Mouse (Mus musculus): ENCODE measurements around the gene Arhgap9. TPM values are rescaled to one million over a fixed set of nuclear protein-coding genes. Genes with fewer than 3 reads are reported as not detected.

The Arhgap9 gene
- polyA plus RNA-seq, 1 experiment from 2014 or later: 1.4 TPM

DNA sequence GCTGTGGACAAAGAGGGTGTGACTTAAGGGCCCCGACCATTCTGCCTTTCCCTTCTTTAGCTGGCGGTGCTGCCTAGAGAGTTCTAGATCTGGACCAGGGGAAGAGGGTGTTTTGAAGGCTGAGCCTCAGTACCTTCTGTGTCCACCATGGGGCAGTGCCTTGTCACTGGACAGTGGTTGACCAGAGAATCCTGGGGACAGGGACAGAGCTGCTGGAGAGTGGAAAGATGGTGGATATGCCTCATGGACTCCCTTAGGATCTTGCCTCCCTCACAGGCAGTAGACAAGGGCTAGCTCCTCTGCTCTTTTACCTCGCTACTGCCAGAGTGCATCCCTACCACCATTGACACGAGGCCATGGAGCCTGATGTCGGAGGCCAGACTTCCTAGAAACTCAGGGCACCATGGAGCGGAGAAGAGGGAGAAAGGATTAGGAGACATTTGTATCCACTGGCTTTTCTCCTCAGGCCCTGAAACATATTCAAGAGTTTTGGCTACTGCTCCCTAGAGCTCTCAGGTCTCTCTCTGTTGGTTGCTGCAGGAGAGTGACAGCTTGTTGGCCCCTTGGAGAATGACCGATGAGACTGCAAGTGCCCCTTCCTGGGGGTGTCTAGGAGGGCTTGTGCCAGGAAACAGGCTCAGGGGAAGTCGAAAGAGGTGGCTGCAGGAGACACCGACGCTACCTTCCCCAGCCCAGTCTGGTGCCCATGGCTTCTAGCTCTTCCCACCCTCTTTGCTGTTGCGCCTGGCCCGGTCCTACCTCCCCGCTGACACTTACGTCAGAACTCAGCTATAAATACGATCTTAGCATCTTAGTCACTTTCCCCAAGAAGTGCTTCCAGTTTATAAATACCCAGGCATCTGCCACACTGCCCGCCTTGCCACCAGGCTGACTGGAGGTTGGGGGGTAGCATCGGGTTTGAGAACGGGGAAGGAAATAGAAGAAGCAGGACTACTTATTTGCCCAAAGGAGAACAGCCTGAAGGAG is 32.4 kb downstream of the Arhgap9 start, which contains the start of gene Inhbe:
Gene Inhbe (minus strand): TSS at position 503 of the 987 bp plus-strand sequence.
- peaks cover 8% of the 10 kb centered on the region for H3K27me3 ChIP-seq
- no peaks in the 10 kb centered on the region for H3K9me3 ChIP-seq
- H3K9ac ChIP-seq (replicated peaks): no peak within 1 kb of the TSS
- WGBS: 86% methylated on average over 18 of the region's 18 CpGs
- H3K4me3 ChIP-seq (replicated peaks): no peak within 1 kb of the TSS
- peaks cover 7% of the 10 kb centered on the region for H3K4me1 ChIP-seq (replicated peaks)
- no peak for ATAC-seq
- no peak within 1 kb of the TSS for H3K4me2 ChIP-seq (replicated peaks)
- H3K36me3 ChIP-seq: no peaks in the 10 kb centered on the region
- H3K27ac ChIP-seq: no peak within 1 kb of the TSS

DNA sequence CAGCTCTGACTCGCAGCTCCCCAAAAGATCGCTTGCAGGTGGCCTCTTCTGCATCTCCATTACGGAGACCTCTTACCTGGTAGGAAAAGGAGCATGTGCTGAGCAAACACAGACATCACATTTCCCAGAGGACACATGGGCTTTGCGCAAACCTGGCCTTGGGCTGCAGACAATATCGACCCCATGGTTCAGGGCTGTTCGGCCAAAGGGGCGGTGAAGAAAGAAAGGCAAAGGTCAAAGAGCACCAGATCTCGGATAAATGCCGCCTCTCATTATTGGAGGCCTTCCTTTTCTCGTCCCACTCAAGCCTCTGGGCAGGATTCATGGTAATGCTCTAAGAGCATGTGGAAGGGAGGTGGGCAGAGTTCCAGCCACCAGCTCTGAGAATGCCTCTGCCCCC is 33.6 kb downstream of the Arhgap9 start:
- Histone ChIP-seq H3K4me1 (replicated peaks) (peaks cover 7% of the 10 kb centered on the region), H3K9me3 (no peaks in the 10 kb centered on the region), H3K36me3 (no peaks in the 10 kb centered on the region), H3K4me2 (replicated peaks) (no peak overlapping the region), H3K27me3 (peaks cover 8% of the 10 kb centered on the region), H3K27ac (no peak overlapping the region), H3K4me3 (replicated peaks) (no peak overlapping the region), H3K9ac (replicated peaks) (no peak overlapping the region)
- WGBS: 47% methylated on average over 10 of the region's 10 CpGs
- no peak for ATAC-seq

DNA sequence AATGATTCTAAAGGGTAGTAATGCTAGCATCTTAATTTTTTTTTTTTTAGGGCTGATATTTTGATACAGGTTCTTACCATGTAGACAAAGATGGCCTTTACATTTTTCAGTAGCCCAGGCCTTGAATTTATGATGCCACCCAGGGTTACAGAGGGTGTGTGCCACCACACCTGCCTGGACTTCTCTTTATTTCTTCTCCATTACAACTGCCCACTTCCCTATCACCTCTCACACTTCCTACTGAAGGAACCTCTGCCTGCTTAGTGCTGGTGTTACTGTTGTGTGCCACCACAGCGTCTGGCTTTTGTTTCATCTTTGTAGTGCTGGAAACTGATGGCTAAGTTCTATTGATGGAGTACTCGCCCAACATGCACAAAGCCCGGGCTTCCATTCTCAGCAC is 39.0 kb downstream of the Arhgap9 start:
- Histone ChIP-seq H3K4me3 (replicated peaks) (no peak overlapping the region), H3K4me2 (replicated peaks) (no peak overlapping the region), H3K9me3 (no peaks in the 10 kb centered on the region), H3K4me1 (replicated peaks) (no peaks in the 10 kb centered on the region), H3K27me3 (no peaks in the 10 kb centered on the region), H3K36me3 (no peaks in the 10 kb centered on the region), H3K27ac (no peak overlapping the region), H3K9ac (replicated peaks) (no peak overlapping the region)
- 91% methylated on average over 3 of the region's 3 CpGs for WGBS
- no peak for ATAC-seq

DNA sequence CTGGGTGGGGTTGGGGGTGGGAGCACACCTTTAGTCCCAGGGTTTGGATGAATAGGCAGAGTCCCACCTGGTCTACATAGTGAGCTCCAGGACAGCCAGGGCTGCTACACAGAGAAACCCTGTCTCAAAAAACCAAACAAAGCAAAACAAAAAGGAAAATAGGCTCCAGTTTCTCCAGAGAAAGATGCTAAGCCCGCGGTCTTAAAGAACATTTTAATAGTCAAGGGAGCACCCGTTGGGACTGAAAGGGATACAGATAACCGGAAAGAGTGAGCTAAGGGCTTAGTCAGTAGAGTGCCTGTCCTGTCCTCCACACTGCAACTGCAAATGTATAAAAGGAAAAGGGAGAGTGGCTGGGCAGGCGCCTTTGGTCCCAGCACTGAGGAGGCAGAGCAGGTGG is 45.4 kb downstream of the Arhgap9 start:
- WGBS: 72% methylated on average over 5 of the region's 5 CpGs
- no peak for ATAC-seq
- H3K4me3 ChIP-seq (replicated peaks): no peak overlapping the region

DNA sequence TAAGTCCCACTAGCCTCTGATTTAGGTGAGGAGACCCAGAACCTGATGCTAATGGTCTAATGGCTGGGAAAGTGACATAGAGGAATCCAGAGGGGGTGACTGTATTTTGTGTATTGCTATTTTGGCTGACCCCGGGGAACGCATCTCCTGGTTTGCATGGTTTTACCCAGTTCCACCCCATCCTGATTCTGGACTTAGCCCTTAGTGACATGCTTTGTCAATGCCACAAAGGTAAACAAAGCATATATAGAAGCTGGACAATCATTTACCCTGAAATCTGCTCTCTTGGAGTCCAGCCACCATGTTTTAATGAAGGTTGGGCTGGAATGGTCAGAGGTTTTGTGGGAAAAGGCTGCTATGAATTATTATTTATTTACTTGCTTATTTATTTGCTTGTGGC is 46.5 kb downstream of the Arhgap9 start:
- Histone ChIP-seq H3K9me3 (no peaks in the 10 kb centered on the region), H3K27me3 (no peaks in the 10 kb centered on the region), H3K36me3 (no peaks in the 10 kb centered on the region), H3K9ac (replicated peaks) (no peak overlapping the region), H3K4me2 (replicated peaks) (no peak overlapping the region), H3K4me1 (replicated peaks) (0 out of 2 replicates have a peak, but pooled peaks cover 5% of the 10 kb centered on the region), H3K27ac (no peak overlapping the region), H3K4me3 (replicated peaks) (no peak overlapping the region)
- no peak for ATAC-seq
- WGBS: 80% methylated on average over 2 of the region's 2 CpGs

More for the DNA sequence above, 45.4 kb downstream of the Arhgap9 start:
- Histone ChIP-seq H3K36me3 (no peaks in the 10 kb centered on the region), H3K9me3 (no peaks in the 10 kb centered on the region), H3K27ac (no peak overlapping the region), H3K27me3 (no peaks in the 10 kb centered on the region), H3K9ac (replicated peaks) (no peak overlapping the region), H3K4me2 (replicated peaks) (no peak overlapping the region), H3K4me1 (replicated peaks) (0 out of 2 replicates have a peak, but pooled peaks cover 5% of the 10 kb centered on the region)

DNA sequence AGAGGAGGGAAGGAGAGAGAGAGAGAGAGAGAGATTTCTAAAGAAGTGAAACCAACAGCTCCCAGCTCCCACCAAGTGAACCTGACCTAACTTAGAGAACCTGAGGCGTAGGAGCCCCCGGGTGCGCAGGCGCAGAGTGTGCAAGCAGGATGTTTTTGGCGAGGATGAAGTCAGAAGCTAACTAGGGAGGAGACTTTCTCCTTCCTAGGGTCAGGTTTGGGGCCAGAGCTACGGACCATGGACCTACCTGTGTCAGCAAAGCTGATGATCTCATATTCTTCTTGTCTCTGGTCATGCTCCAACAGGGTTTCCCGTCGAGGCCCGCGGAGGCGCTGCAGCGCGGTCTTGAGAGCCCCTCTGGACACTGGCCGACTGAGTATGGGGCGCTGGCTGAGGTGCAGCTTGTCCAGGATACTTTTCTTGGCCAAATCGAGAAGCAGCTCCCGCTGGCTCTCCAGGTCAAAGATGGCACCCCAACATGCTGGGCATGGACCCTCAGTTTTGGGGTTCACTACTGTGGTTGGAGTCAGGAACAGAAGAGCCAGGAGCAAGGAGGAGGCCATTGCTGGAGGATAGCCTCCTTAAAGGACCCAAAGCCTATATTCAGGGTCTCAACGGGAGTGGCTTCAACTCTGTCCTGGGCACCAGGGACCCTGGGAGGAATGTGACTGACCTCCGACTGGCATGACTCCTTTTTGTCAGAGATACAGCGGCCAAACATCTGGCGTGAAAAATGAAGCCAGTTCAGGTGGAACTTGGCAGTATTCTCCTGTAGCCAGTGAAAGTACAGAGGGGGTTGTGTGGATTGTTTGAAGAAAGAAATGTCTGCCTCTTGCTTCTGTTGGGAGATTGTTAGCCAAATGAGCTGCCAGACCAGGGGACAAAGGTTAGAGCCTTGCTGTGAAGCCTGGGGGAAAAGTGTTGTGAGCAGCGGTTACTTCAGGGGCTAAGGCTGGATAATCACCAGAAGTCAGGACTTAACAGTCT is 48.4 kb downstream of the Arhgap9 start, which contains the start of gene Inhbc:
Gene Inhbc (minus strand): TSS at position 598 of the 987 bp plus-strand sequence.
- Histone ChIP-seq H3K27ac (no peak within 1 kb of the TSS), H3K36me3 (no peaks in the 10 kb centered on the region), H3K4me2 (replicated peaks) (no peak within 1 kb of the TSS), H3K4me3 (replicated peaks) (no peak within 1 kb of the TSS), H3K27me3 (no peaks in the 10 kb centered on the region), H3K9ac (replicated peaks) (no peak within 1 kb of the TSS), H3K4me1 (replicated peaks) (0 out of 2 replicates have a peak, but pooled peaks cover 5% of the 10 kb centered on the region), H3K9me3 (no peaks in the 10 kb centered on the region)
- ATAC-seq: no peak
- 74% methylated on average over 22 of the region's 22 CpGs for WGBS

DNA sequence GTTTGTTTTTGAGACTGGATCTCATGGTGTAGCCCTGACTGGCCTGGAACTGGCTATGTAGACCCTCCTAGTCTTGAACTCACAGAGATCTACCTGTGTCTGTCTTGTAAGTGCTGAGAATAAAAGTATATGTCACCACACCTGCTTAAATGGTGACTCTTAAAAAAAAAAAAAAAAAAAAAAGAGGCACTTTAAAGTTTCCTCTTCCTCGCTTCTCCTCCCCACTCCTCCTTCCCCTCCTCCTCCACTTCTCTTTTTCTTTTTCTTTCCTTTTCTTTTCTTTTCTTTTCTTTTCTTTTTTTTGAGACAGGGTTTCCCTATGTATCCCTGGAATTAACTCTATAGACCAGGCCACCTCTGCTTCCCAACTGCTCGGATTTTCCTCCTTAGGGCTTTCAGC is 49.3 kb downstream of the Arhgap9 start:
- H3K4me3 ChIP-seq (replicated peaks): no peak overlapping the region
- H3K27ac ChIP-seq: no peak overlapping the region
- no peak overlapping the region for H3K4me2 ChIP-seq (replicated peaks)
- H3K9me3 ChIP-seq: no peaks in the 10 kb centered on the region
- no peaks in the 10 kb centered on the region for H3K36me3 ChIP-seq
- H3K27me3 ChIP-seq: no peaks in the 10 kb centered on the region
- no peak for ATAC-seq
- 0 out of 2 replicates have a peak, but pooled peaks cover 5% of the 10 kb centered on the region for H3K4me1 ChIP-seq (replicated peaks)
- no peak overlapping the region for H3K9ac ChIP-seq (replicated peaks)
- 65% methylated on average over 2 of the region's 2 CpGs for WGBS

DNA sequence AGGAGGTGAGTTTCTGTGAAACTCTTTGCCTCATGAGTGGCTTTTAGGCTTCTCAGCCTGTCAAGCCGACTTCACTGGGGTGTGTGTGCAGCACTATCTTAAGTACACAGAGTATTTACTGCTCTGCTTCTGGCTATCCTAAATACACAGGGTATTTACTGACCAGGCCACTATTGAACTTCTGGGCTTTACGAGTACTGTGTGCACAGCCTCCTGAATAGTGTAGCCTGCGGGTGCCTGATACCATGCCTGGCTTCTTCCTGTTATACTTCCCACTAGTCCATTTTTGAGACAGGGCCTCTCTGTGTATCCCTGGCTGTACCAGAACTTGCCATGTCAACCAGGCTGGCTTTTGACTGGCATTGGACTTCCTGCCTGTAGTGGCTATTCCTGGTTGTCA is 55.9 kb downstream of the Arhgap9 start:
- H3K4me3 ChIP-seq (replicated peaks): no peak overlapping the region
- H3K36me3 ChIP-seq: no peaks in the 10 kb centered on the region
- no peak overlapping the region for H3K9ac ChIP-seq (replicated peaks)
- WGBS: 78% methylated on average over 3 of the region's 3 CpGs
- H3K27ac ChIP-seq: no peak overlapping the region
- no peak for ATAC-seq
- H3K9me3 ChIP-seq: no peaks in the 10 kb centered on the region
- H3K4me2 ChIP-seq (replicated peaks): no peak overlapping the region
- 0 out of 2 replicates have a peak, but pooled peaks cover 3% of the 10 kb centered on the region for H3K27me3 ChIP-seq
- peaks cover 18% of the 10 kb centered on the region for H3K4me1 ChIP-seq (replicated peaks)

Other genes starting within 250 kb of the Arhgap9 start
- gene Agap2, start 246.7 kb upstream of the Arhgap9 start, polyA plus RNA-seq (2015; fragmentation: Nextera tagmentation; extraction: Ambion mirVana): 2.8 and 3.3 TPM in 2 replicates
- 134 and 138 TPM in 2 replicates for gene Os9, start 200.8 kb upstream of the Arhgap9 start, polyA plus RNA-seq (2015; fragmentation: Nextera tagmentation; extraction: Ambion mirVana)
- gene B4galnt1, start 156.7 kb upstream of the Arhgap9 start, polyA plus RNA-seq (2015; fragmentation: Nextera tagmentation; extraction: Ambion mirVana): 28.8 and 30.2 TPM in 2 replicates
- gene Slc26a10, start 141.3 kb upstream of the Arhgap9 start, polyA plus RNA-seq (2015; fragmentation: Nextera tagmentation; extraction: Ambion mirVana): 0.86 and 1.0 TPM in 2 replicates
- 20.2 and 24.5 TPM in 2 replicates for gene Arhgef25, start 131.9 kb upstream of the Arhgap9 start, polyA plus RNA-seq (2015; fragmentation: Nextera tagmentation; extraction: Ambion mirVana)
- 195 and 234 TPM in 2 replicates for gene Dtx3, start 126.2 kb upstream of the Arhgap9 start, polyA plus RNA-seq (2015; fragmentation: Nextera tagmentation; extraction: Ambion mirVana)
- 16.9 and 17.3 TPM in 2 replicates for gene Pip4k2c, start 110.4 kb upstream of the Arhgap9 start, polyA plus RNA-seq (2015; fragmentation: Nextera tagmentation; extraction: Ambion mirVana)
- gene Kif5a, start 58.6 kb upstream of the Arhgap9 start, polyA plus RNA-seq (2015; fragmentation: Nextera tagmentation; extraction: Ambion mirVana): 73.0 and 76.7 TPM in 2 replicates
- 310 TPM in 2 replicates for gene Dctn2, start 55.6 kb upstream of the Arhgap9 start, polyA plus RNA-seq (2015; fragmentation: Nextera tagmentation; extraction: Ambion mirVana)
- gene Mbd6, start 32.9 kb upstream of the Arhgap9 start, polyA plus RNA-seq (2015; fragmentation: Nextera tagmentation; extraction: Ambion mirVana): 16.0 and 16.5 TPM in 2 replicates
- gene Mars, start 10.2 kb upstream of the Arhgap9 start, polyA plus RNA-seq (2015; fragmentation: Nextera tagmentation; extraction: Ambion mirVana): 122 and 127 TPM in 2 replicates
- 1.3 and 1.5 TPM in 2 replicates for gene Gli1, start 20.0 kb downstream of the Arhgap9 start, polyA plus RNA-seq (2015; fragmentation: Nextera tagmentation; extraction: Ambion mirVana)
- 0.04 TPM in 1 of 2 replicates, not detected in the other for gene Inhbe, start 32.4 kb downstream of the Arhgap9 start, polyA plus RNA-seq (2015; fragmentation: Nextera tagmentation; extraction: Ambion mirVana)
- not detected in 2 replicates for gene Inhbc, start 48.5 kb downstream of the Arhgap9 start, polyA plus RNA-seq (2015; fragmentation: Nextera tagmentation; extraction: Ambion mirVana)
- gene R3hdm2, start 58.4 kb downstream of the Arhgap9 start, polyA plus RNA-seq (2015; fragmentation: Nextera tagmentation; extraction: Ambion mirVana): 35.0 and 36.1 TPM in 2 replicates
- gene Stac3, start 179.7 kb downstream of the Arhgap9 start, polyA plus RNA-seq (2015; fragmentation: Nextera tagmentation; extraction: Ambion mirVana): 1.6 and 2.3 TPM in 2 replicates
- 11.5 and 13.8 TPM in 2 replicates for gene Ndufa4l2, start 193.0 kb downstream of the Arhgap9 start, polyA plus RNA-seq (2015; fragmentation: Nextera tagmentation; extraction: Ambion mirVana)
- 54.3 and 56.2 TPM in 2 replicates for gene Shmt2, start 200.5 kb downstream of the Arhgap9 start, polyA plus RNA-seq (2015; fragmentation: Nextera tagmentation; extraction: Ambion mirVana)
- 78.8 and 83.9 TPM in 2 replicates for gene Nxph4, start 212.6 kb downstream of the Arhgap9 start, polyA plus RNA-seq (2015; fragmentation: Nextera tagmentation; extraction: Ambion mirVana)